Mouse (Mus musculus) gastrocnemius, postnatal 4 days (tissue): ENCODE measurements around the gene Dpep1. TPM values are rescaled to one million over a fixed set of nuclear protein-coding genes. Genes with fewer than 3 reads are reported as not detected.

Experiments
- DNase-seq, 2 experiments: peaks; one replicate each; pipeline ENCODE4 v3.0.0; 2021 to 2022; ENCODE audit warnings: low spot score in 2 of 2, mixed read lengths in 2 of 2
- total RNA-seq, 2 experiments: library from RNA; stranded (reverse); gene quantifications; 2 replicates each; pipeline ENCODE4 v1.2.3; 2021

Gene Dpep1
- total RNA-seq, 2 experiments from 2014 or later, result 4.7 to 9.6 TPM

DNA sequence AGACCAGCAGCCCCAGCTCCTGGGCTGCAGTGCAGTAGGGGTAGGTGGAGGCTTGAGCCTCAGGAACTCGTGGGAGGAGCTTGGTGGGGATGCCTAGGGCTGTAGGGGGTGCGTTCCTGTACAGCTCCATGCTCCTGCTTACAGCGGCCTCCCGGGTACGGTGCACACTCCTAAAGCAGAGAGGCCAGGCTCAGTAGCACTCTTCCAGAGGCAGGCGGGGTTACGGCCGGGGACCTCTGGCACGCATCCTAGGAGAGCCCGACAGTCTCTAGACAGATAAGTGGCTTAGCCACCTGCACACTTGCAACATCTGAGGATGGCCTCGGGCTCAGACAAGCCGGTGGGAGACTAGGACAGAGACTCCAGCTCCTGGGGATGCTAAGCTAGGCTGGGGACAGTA lies 59.5 kb downstream of the Dpep1 start:
- no peak for DNase-seq

DNA sequence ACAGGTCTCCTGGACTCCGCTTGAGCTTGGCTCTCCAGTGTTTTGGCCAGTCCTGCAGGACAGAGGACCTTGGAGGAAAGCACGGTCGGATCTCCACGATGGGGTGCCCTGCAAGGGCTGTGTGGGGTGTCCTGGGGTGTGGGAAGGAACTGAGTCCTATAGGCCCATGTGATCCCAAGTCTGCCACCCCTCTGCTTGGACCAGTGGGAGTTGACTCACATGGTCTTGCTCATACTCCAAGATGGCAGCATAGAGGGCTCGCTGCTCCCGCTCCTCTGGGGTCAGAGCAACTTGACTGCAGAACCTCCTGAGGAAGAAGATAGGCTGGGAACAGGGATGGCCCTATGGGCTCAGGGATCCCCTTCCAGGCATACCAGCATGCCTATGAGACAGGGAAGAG lies 61.7 kb downstream of the Dpep1 start:
- no peak for DNase-seq

- DNase-seq, result no peak
Measured at GRCm38 (mm10) chr8:123248596-123248995, 62.6 kb downstream of the Dpep1 start.

GRCm38 (mm10) chr8:123250940-123251339 lies 64.9 kb downstream of the Dpep1 start:
- no peak for DNase-seq

Other genes starting within 250 kb of the Dpep1 start
- 10 to 100 TPM; 81.1 to 92.9 TPM for gene Ankrd11, start 144.0 kb upstream of the Dpep1 start, total RNA-seq
- 10 to 100 TPM; 61.0 to 63.2 TPM for gene Spg7, start 123.3 kb upstream of the Dpep1 start, total RNA-seq
- 100 to 1,000 TPM; 798 to 871 TPM for gene Rpl13, start 83.9 kb upstream of the Dpep1 start, total RNA-seq
- gene Cpne7, start 68.9 kb upstream of the Dpep1 start, total RNA-seq, result 1 to 10 TPM in 1 of 2 experiments, under 1 TPM in 1; 0.80 to 2.4 TPM
- 10 to 100 TPM; 10.2 to 10.8 TPM for gene Sult5a1, start 27.9 kb upstream of the Dpep1 start, total RNA-seq
- 10 to 100 TPM; 48.1 to 68.1 TPM for gene Chmp1a, start 26.5 kb downstream of the Dpep1 start, total RNA-seq
- 1 to 10 TPM; 1.2 TPM for gene Spata33, start 26.6 kb downstream of the Dpep1 start, total RNA-seq
- gene Cdk10, start 38.6 kb downstream of the Dpep1 start, total RNA-seq, result 10 to 100 TPM; 26.7 to 27.4 TPM
- gene Spata2l, start 50.0 kb downstream of the Dpep1 start, total RNA-seq, result 1 to 10 TPM; 2.3 to 2.4 TPM
- gene Zfp276, start 68.0 kb downstream of the Dpep1 start, total RNA-seq, result 10 to 100 TPM; 14.9 to 17.5 TPM
- 10 to 100 TPM; 18.6 to 19.6 TPM for gene Vps9d1, start 68.1 kb downstream of the Dpep1 start, total RNA-seq
- 10 to 100 TPM in 1 of 2 experiments, 1 to 10 TPM in 1; 9.5 to 12.1 TPM for gene Fanca, start 132.3 kb downstream of the Dpep1 start, total RNA-seq
- 1 to 10 TPM in 1 of 2 experiments, under 1 TPM in 1; 0.70 to 1.3 TPM for gene Spire2, start 146.5 kb downstream of the Dpep1 start, total RNA-seq
- gene Tcf25, start 187.5 kb downstream of the Dpep1 start, total RNA-seq, result 100 to 1,000 TPM; 174 to 177 TPM
- not detected for gene Mc1r, start 220.9 kb downstream of the Dpep1 start, total RNA-seq
- gene Tubb3, start 225.2 kb downstream of the Dpep1 start, total RNA-seq, result under 1 TPM; 0.61 to 0.96 TPM
- 10 to 100 TPM; 32.2 to 37.3 TPM for gene Def8, start 237.3 kb downstream of the Dpep1 start, total RNA-seq